Mouse (Mus musculus): ENCODE measurements around the gene Spaar. TPM values are rescaled to one million over a fixed set of nuclear protein-coding genes. Genes with fewer than 3 reads are reported as not detected.

The Spaar gene
- polyA plus RNA-seq, 1 experiment: 4.6 TPM

- no peaks in the 10 kb centered on the region for H3K27me3 ChIP-seq (ENCODE audit: control insufficient read depth, insufficient read depth, low read length)
- H3K4me3 ChIP-seq (ENCODE audit: control insufficient read depth, low read depth, low read length): no peak overlapping the region
- H3K4me1 ChIP-seq (ENCODE audit: control insufficient read depth, insufficient read depth, low read length): no peaks in the 10 kb centered on the region
- no peaks in the 10 kb centered on the region for H3K36me3 ChIP-seq (ENCODE audit: control insufficient read depth, insufficient read depth, low read length)
- no peak overlapping the region for H3K27ac ChIP-seq (ENCODE audit: control insufficient read depth, insufficient read depth, low read depth, low read length)
- no peak for TF ChIP-seq CTCF (IDR thresholded peaks at IDR 0.05; ENCODE audit: control insufficient read depth, insufficient read depth, insufficient replicate concordance, low read depth, low read length)
- no peak for TF ChIP-seq POLR2A (IDR thresholded peaks at IDR 0.05; ENCODE audit: control insufficient read depth, low read depth, low read length)
Measured at GRCm38 (mm10) chr4:43798936-43799335, 69.1 kb downstream of the Spaar start.

Other genes with a start within 250 kb of the Spaar start
- not detected in 2 replicates for gene Sit1, start 246.3 kb upstream of the Spaar start, polyA plus RNA-seq (2012; rRNA removed)
- 33.5 and 46.6 TPM in 2 replicates for gene Ccdc107, start 237.1 kb upstream of the Spaar start, polyA plus RNA-seq (2012; rRNA removed)
- gene Arhgef39, start 230.3 kb upstream of the Spaar start, polyA plus RNA-seq (2012; rRNA removed): 26.6 and 27.3 TPM in 2 replicates
- gene Car9, start 223.1 kb upstream of the Spaar start, polyA plus RNA-seq (2012; rRNA removed): 0.07 and 0.38 TPM in 2 replicates
- gene Tpm2, start 206.3 kb upstream of the Spaar start, polyA plus RNA-seq (2012; rRNA removed): 6.0 and 22.9 TPM in 2 replicates
- 27.9 and 35.0 TPM in 2 replicates for gene Creb3, start 167.7 kb upstream of the Spaar start, polyA plus RNA-seq (2012; rRNA removed)
- 44.9 and 51.8 TPM in 2 replicates for gene Tln1, start 167.3 kb upstream of the Spaar start, polyA plus RNA-seq (2012; rRNA removed)
- 36.8 and 37.6 TPM in 2 replicates for gene Rgp1, start 151.3 kb upstream of the Spaar start, polyA plus RNA-seq (2012; rRNA removed)
- gene Gba2, start 151.2 kb upstream of the Spaar start, polyA plus RNA-seq (2012; rRNA removed): 61.0 and 65.0 TPM in 2 replicates
- gene Msmp, start 145.5 kb upstream of the Spaar start, polyA plus RNA-seq (2012; rRNA removed): 0.83 and 1.1 TPM in 2 replicates
- gene Npr2, start 98.1 kb upstream of the Spaar start, polyA plus RNA-seq (2012; rRNA removed): 2.6 and 4.0 TPM in 2 replicates
- gene Spag8, start 76.4 kb upstream of the Spaar start, polyA plus RNA-seq (2012; rRNA removed): 112 and 124 TPM in 2 replicates
- 11.6 and 14.3 TPM in 2 replicates for gene Hint2, start 73.6 kb upstream of the Spaar start, polyA plus RNA-seq (2012; rRNA removed)
- gene Tmem8b, start 61.1 kb upstream of the Spaar start, polyA plus RNA-seq (2012; rRNA removed): 55.7 and 59.7 TPM in 2 replicates
- 182 and 185 TPM in 2 replicates for gene Fam221b, start 60.9 kb upstream of the Spaar start, polyA plus RNA-seq (2012; rRNA removed)
- not detected in 2 replicates for gene Olfr70, start 29.2 kb upstream of the Spaar start, polyA plus RNA-seq (2012; rRNA removed)
- gene Olfr71, start 19.8 kb upstream of the Spaar start, polyA plus RNA-seq (2012; rRNA removed): not detected in 2 replicates
- gene Hrct1, start 2.8 kb upstream of the Spaar start, polyA plus RNA-seq (2012; rRNA removed): 0.62 and 0.73 TPM in 2 replicates
- not detected in 2 replicates for gene Olfr159, start 41.0 kb downstream of the Spaar start, polyA plus RNA-seq (2012; rRNA removed)
- gene Olfr156, start 93.9 kb downstream of the Spaar start, polyA plus RNA-seq (2012; rRNA removed): not detected in 2 replicates
- gene Olfr157, start 110.2 kb downstream of the Spaar start, polyA plus RNA-seq (2012; rRNA removed): not detected in 2 replicates
- gene Olfr155, start 121.5 kb downstream of the Spaar start, polyA plus RNA-seq (2012; rRNA removed): not detected in 2 replicates
- gene Reck, start 145.5 kb downstream of the Spaar start, polyA plus RNA-seq (2012; rRNA removed): 7.2 and 7.4 TPM in 2 replicates
- 1.6 and 1.8 TPM in 2 replicates for gene Glipr2, start 227.4 kb downstream of the Spaar start, polyA plus RNA-seq (2012; rRNA removed)